Mouse (Mus musculus) right cerebral cortex, postnatal 14 days (tissue): ENCODE data around the gene Pglyrp1.
"Not testable (repeated sequence)": the region's sequence is repeated elsewhere in the genome, so short reads cannot be mapped to it uniquely, and the experiment has no call there.

ENCODE experiments used
- DNase-seq: peaks from one replicate; pipeline ENCODE4 v3.0.0; 2022

Gene Pglyrp1

GRCm38 (mm10) chr7:18871031-18871430 is at the start of gene Pglyrp1:
Pglyrp1 (plus strand) TSS chr7:18871331.
- not testable (repeated sequence) for DNase-seq

- DNase-seq = no peak
Measured at GRCm38 (mm10) chr7:18821507-18821906, 49.6 kb upstream of the Pglyrp1 start, which contains the start of gene Psg17. Psg17 (minus strand) TSS chr7:18821607.

GRCm38 (mm10) chr7:18827792-18828546 is 43.2 kb upstream of the Pglyrp1 start:
- DNase-seq = no peak

GRCm38 (mm10) chr7:18828592-18828991 is 42.5 kb upstream of the Pglyrp1 start:
- no peak for DNase-seq

- DNase-seq = no peak
Measured at GRCm38 (mm10) chr7:18829545-18829944, 41.6 kb upstream of the Pglyrp1 start.

GRCm38 (mm10) chr7:18832298-18832697 is 38.8 kb upstream of the Pglyrp1 start:
- no peak for DNase-seq

GRCm38 (mm10) chr7:18839865-18840264 is 31.3 kb upstream of the Pglyrp1 start, which contains the start of gene Mill2:
Mill2 (plus strand) TSS chr7:18839966.
- no peak for DNase-seq

- DNase-seq = peak; percentile 10
Measured at GRCm38 (mm10) chr7:18840386-18841173, 30.6 kb upstream of the Pglyrp1 start.

GRCm38 (mm10) chr7:18841174-18841567 is 30.0 kb upstream of the Pglyrp1 start:
- no peak for DNase-seq

GRCm38 (mm10) chr7:18844811-18845210 is 26.3 kb upstream of the Pglyrp1 start:
- no peak for DNase-seq

- no peak for DNase-seq
Measured at GRCm38 (mm10) chr7:18848395-18848794, 22.7 kb upstream of the Pglyrp1 start.

- DNase-seq = no peak
Measured at GRCm38 (mm10) chr7:18858310-18858916, 12.7 kb upstream of the Pglyrp1 start.

GRCm38 (mm10) chr7:18862801-18863200 is 8.3 kb upstream of the Pglyrp1 start:
- DNase-seq = no peak

GRCm38 (mm10) chr7:18868491-18868890 is 2.6 kb upstream of the Pglyrp1 start:
- DNase-seq = no peak

- no peak for DNase-seq
Measured at GRCm38 (mm10) chr7:18872014-18872802, 1.1 kb downstream of the Pglyrp1 start.

- no peak for DNase-seq
Measured at GRCm38 (mm10) chr7:18872816-18873215, 1.7 kb downstream of the Pglyrp1 start.

- DNase-seq = peak; percentile 55
Measured at GRCm38 (mm10) chr7:18873253-18873652, 2.1 kb downstream of the Pglyrp1 start.

GRCm38 (mm10) chr7:18875372-18875771 is 4.2 kb downstream of the Pglyrp1 start:
- no peak for DNase-seq

- no peak for DNase-seq
Measured at GRCm38 (mm10) chr7:18878691-18879090, 7.6 kb downstream of the Pglyrp1 start.

- no peak for DNase-seq
Measured at GRCm38 (mm10) chr7:18883991-18884744, 13.0 kb downstream of the Pglyrp1 start.

- DNase-seq = no peak
Measured at GRCm38 (mm10) chr7:18884745-18885422, 13.8 kb downstream of the Pglyrp1 start.
